Mouse (Mus musculus) neural tube, embryonic 12.5 days (tissue): ENCODE measurements around the gene Itgb5. TPM values are rescaled to one million over a fixed set of nuclear protein-coding genes. Genes with fewer than 3 reads are reported as not detected.

Experiments used
- ATAC-seq: fragments of 200-750 bp; cut with Nextera tagmentation; 2 replicates; pipeline ENCODE4 v1.8.0; 2017; ENCODE audit warnings: low read depth, mild to moderate bottlenecking, moderate TSS enrichment, moderate library complexity; ENCODE audit not compliant: low FRiP score
- H3K27ac ChIP-seq: fragments of 300-500 bp; sonication (generic); 2 replicates; pipeline ENCODE4 v1.5.1; 2016
- H3K27me3 ChIP-seq: fragments of 300-500 bp; sonication (generic); replicated peaks from 2 replicates; pipeline ENCODE4 v1.6.1; 2016; ENCODE audit warnings: mild to moderate bottlenecking
- H3K36me3 ChIP-seq: fragments of 300-500 bp; sonication (generic); 2 replicates; pipeline ENCODE4 v1.6.1; 2016; ENCODE audit warnings: mild to moderate bottlenecking
- H3K4me1 ChIP-seq: fragments of 300-500 bp; sonication (generic); 2 replicates; pipeline ENCODE4 v1.6.1; 2016
- H3K4me2 ChIP-seq: fragments of 300-500 bp; sonication (generic); replicated peaks from 2 replicates; pipeline ENCODE4 v1.6.1; 2016; ENCODE audit warnings: mild to moderate bottlenecking
- H3K4me3 ChIP-seq: fragments of 300-500 bp; sonication (generic); 2 replicates; pipeline ENCODE4 v1.5.1; 2016
- H3K9ac ChIP-seq: fragments of 300-500 bp; sonication (generic); 2 replicates; pipeline ENCODE4 v1.6.1; 2016; ENCODE audit warnings: mild to moderate bottlenecking
- H3K9me3 ChIP-seq: fragments of 300-500 bp; sonication (generic); 2 replicates; pipeline ENCODE4 v1.6.1; 2016; ENCODE audit warnings: mild to moderate bottlenecking
- WGBS: fragments of 180-500 bp; shearing (Covaris S2); methylation state at CpG from one replicate; pipeline ENCODE4 v1.1.7; 2016; 5-methylcytosine and 5-hydroxymethylcytosine counted together
- polyA plus RNA-seq: library from polyadenylated mRNA; unstranded; fragments of >200 nt; fragmentation: Nextera tagmentation; extraction: Ambion mirVana; gene quantifications from 2 replicates; pipeline ENCODE4 v1.2.1, GENCODE M21; 2016

The Itgb5 gene
- polyA plus RNA-seq, 1 experiment from 2014 or later = 31.2 TPM

GRCm38 (mm10) chr16:33870224-33870785 is 40.8 kb downstream of the Itgb5 start:
- H3K9me3 ChIP-seq = no peaks in the 10 kb centered on the region
- WGBS = 86% methylated on average over 3 of the region's 3 CpGs
- no peaks in the 10 kb centered on the region for H3K36me3 ChIP-seq
- H3K4me1 ChIP-seq = no peaks in the 10 kb centered on the region
- no peak for ATAC-seq
- H3K9ac ChIP-seq = no peak overlapping the region
- no peaks in the 10 kb centered on the region for H3K27me3 ChIP-seq
- no peak overlapping the region for H3K4me3 ChIP-seq
- no peak overlapping the region for H3K27ac ChIP-seq
- no peak overlapping the region for H3K4me2 ChIP-seq

- 79% methylated on average over 13 of the region's 13 CpGs for WGBS
These were observed 41.7 kb downstream of the Itgb5 start for GRCm38 (mm10) chr16:33870988-33871758.

GRCm38 (mm10) chr16:33871865-33872443 is 42.5 kb downstream of the Itgb5 start:
- Histone ChIP-seq H3K27me3 (no peaks in the 10 kb centered on the region), H3K9me3 (no peaks in the 10 kb centered on the region), H3K36me3 (no peaks in the 10 kb centered on the region), H3K27ac (no peak overlapping the region), H3K4me2 (no peak overlapping the region), H3K9ac (no peak overlapping the region), H3K4me1 (no peaks in the 10 kb centered on the region), H3K4me3 (no peak overlapping the region)
- ATAC-seq = no peak
- WGBS = 72% methylated on average over 14 of the region's 14 CpGs

More at GRCm38 (mm10) chr16:33870988-33871758, 41.7 kb downstream of the Itgb5 start:
- no peak for ATAC-seq
- H3K27ac ChIP-seq = no peak overlapping the region
- no peaks in the 10 kb centered on the region for H3K4me1 ChIP-seq
- H3K27me3 ChIP-seq = no peaks in the 10 kb centered on the region
- H3K4me2 ChIP-seq = no peak overlapping the region
- H3K9ac ChIP-seq = no peak overlapping the region
- no peak overlapping the region for H3K4me3 ChIP-seq
- H3K9me3 ChIP-seq = no peaks in the 10 kb centered on the region
- H3K36me3 ChIP-seq = no peaks in the 10 kb centered on the region

- Histone ChIP-seq H3K9me3 (no peaks in the 10 kb centered on the region), H3K4me1 (no peaks in the 10 kb centered on the region; the same call in 1 of the 2 replicates), H3K4me2 (no peak overlapping the region), H3K9ac (no peak overlapping the region), H3K27me3 (no peaks in the 10 kb centered on the region), H3K4me3 (no peak overlapping the region), H3K36me3 (no peaks in the 10 kb centered on the region), H3K27ac (no peak overlapping the region)
- ATAC-seq = no peak
- 74% methylated on average over 7 of the region's 7 CpGs for WGBS
These were observed 43.8 kb downstream of the Itgb5 start for GRCm38 (mm10) chr16:33873282-33873681.

GRCm38 (mm10) chr16:33878041-33878783 is 48.7 kb downstream of the Itgb5 start:
- Histone ChIP-seq H3K4me1 (no peaks in the 10 kb centered on the region; the same call in 1 of the 2 replicates), H3K9me3 (no peaks in the 10 kb centered on the region), H3K4me3 (no peak overlapping the region), H3K27ac (no peak overlapping the region), H3K4me2 (no peak overlapping the region), H3K27me3 (no peaks in the 10 kb centered on the region), H3K9ac (no peak overlapping the region), H3K36me3 (no peaks in the 10 kb centered on the region)
- WGBS = 74% methylated on average over 6 of the region's 6 CpGs
- no peak for ATAC-seq

- H3K4me1 ChIP-seq = peaks cover 8% of the 10 kb centered on the region
- no peaks in the 10 kb centered on the region for H3K27me3 ChIP-seq
- WGBS = 77% methylated on average over 6 of the region's 6 CpGs
- no peaks in the 10 kb centered on the region for H3K36me3 ChIP-seq
- no peaks in the 10 kb centered on the region for H3K9me3 ChIP-seq
- no peak overlapping the region for H3K4me3 ChIP-seq
- H3K9ac ChIP-seq = no peak overlapping the region
- H3K4me2 ChIP-seq = no peak overlapping the region
- no peak overlapping the region for H3K27ac ChIP-seq
- no peak for ATAC-seq
These were observed 49.6 kb downstream of the Itgb5 start for GRCm38 (mm10) chr16:33879031-33879430.

- ATAC-seq = no peak
- Histone ChIP-seq H3K4me3 (no peak overlapping the region), H3K9me3 (no peaks in the 10 kb centered on the region), H3K27ac (no peak overlapping the region), H3K4me1 (peaks cover 10% of the 10 kb centered on the region), H3K9ac (no peak overlapping the region), H3K4me2 (no peak overlapping the region), H3K27me3 (no peaks in the 10 kb centered on the region), H3K36me3 (no peaks in the 10 kb centered on the region)
- 63% methylated on average over 4 of the region's 4 CpGs for WGBS
These were observed 50.1 kb downstream of the Itgb5 start for GRCm38 (mm10) chr16:33879556-33879955.

- WGBS = 95% methylated on average over 4 of the region's 4 CpGs
- H3K4me3 ChIP-seq = no peak overlapping the region
- no peak for ATAC-seq
These were observed 51.3 kb downstream of the Itgb5 start for GRCm38 (mm10) chr16:33880765-33881164.

GRCm38 (mm10) chr16:33882540-33882939 is 53.1 kb downstream of the Itgb5 start:
- H3K4me3 ChIP-seq = no peak overlapping the region
- no peak overlapping the region for H3K27ac ChIP-seq
- no peaks in the 10 kb centered on the region for H3K9me3 ChIP-seq
- 86% methylated on average over 4 of the region's 4 CpGs for WGBS
- no peaks in the 10 kb centered on the region for H3K27me3 ChIP-seq
- no peak overlapping the region for H3K9ac ChIP-seq
- H3K36me3 ChIP-seq = no peaks in the 10 kb centered on the region
- ATAC-seq = no peak
- H3K4me2 ChIP-seq = no peak overlapping the region
- H3K4me1 ChIP-seq = peaks cover 10% of the 10 kb centered on the region

More at GRCm38 (mm10) chr16:33880765-33881164, 51.3 kb downstream of the Itgb5 start:
- no peak overlapping the region for H3K9ac ChIP-seq
- H3K27me3 ChIP-seq = no peaks in the 10 kb centered on the region
- no peak overlapping the region for H3K4me2 ChIP-seq
- H3K36me3 ChIP-seq = no peaks in the 10 kb centered on the region
- no peak overlapping the region for H3K27ac ChIP-seq
- H3K4me1 ChIP-seq = peaks cover 10% of the 10 kb centered on the region
- H3K9me3 ChIP-seq = no peaks in the 10 kb centered on the region

- no peak for ATAC-seq
- Histone ChIP-seq H3K9me3 (no peaks in the 10 kb centered on the region), H3K36me3 (no peaks in the 10 kb centered on the region), H3K27ac (no peak overlapping the region), H3K4me2 (no peak overlapping the region), H3K27me3 (no peaks in the 10 kb centered on the region), H3K4me1 (peaks cover 10% of the 10 kb centered on the region), H3K4me3 (no peak overlapping the region), H3K9ac (no peak overlapping the region)
- WGBS = 67% methylated on average over 16 of the region's 16 CpGs
These were observed 53.8 kb downstream of the Itgb5 start for GRCm38 (mm10) chr16:33883046-33883975.

- Histone ChIP-seq H3K27me3 (no peaks in the 10 kb centered on the region), H3K9me3 (no peaks in the 10 kb centered on the region), H3K4me2 (no peak overlapping the region), H3K4me3 (no peak overlapping the region), H3K27ac (no peak overlapping the region), H3K36me3 (no peaks in the 10 kb centered on the region), H3K9ac (no peak overlapping the region), H3K4me1 (peaks cover 10% of the 10 kb centered on the region)
- WGBS = 80% methylated on average over 5 of the region's 5 CpGs
- no peak for ATAC-seq
These were observed 54.7 kb downstream of the Itgb5 start for GRCm38 (mm10) chr16:33884201-33884600.
